Mouse (Mus musculus) heart, adult 11 months (tissue): ENCODE data around the gene Pfkp.

Experiments used
- DNase-seq: peaks from one replicate; pipeline ENCODE4 v3.0.0; 2022

The Pfkp gene

GRCm38 (mm10) chr13:6648669-6649233 is at the start of gene Pfkp:
Pfkp (minus strand) TSS chr13:6648777.
- peak; percentile 99 for DNase-seq

- peak; percentile 72 for DNase-seq
Measured at GRCm38 (mm10) chr13:6690607-6691006, 42.0 kb upstream of the Pfkp start.

DNA sequence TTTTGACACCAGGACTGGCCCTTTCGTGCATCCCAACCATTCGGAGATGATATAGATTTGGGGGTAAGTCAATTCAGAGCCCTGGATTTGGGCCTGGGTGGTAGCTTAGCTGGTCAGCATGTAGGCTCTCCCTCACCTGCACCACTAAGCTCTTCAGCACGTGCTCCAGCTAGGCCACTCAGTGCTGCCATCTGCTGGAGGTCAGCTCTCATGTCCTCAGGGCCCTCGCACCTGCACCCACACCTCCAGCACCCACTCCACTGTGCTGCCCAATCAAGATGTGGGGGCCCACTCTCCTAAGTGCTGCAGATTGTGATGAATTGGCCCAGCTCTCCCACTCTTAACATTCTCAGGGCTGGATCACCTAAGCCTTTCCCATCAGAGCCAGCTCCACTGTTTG is 41.4 kb upstream of the Pfkp start:
- peak; percentile 90 for DNase-seq

- DNase-seq = peak; percentile 82
Measured at GRCm38 (mm10) chr13:6688790-6689433, 40.3 kb upstream of the Pfkp start.

DNA sequence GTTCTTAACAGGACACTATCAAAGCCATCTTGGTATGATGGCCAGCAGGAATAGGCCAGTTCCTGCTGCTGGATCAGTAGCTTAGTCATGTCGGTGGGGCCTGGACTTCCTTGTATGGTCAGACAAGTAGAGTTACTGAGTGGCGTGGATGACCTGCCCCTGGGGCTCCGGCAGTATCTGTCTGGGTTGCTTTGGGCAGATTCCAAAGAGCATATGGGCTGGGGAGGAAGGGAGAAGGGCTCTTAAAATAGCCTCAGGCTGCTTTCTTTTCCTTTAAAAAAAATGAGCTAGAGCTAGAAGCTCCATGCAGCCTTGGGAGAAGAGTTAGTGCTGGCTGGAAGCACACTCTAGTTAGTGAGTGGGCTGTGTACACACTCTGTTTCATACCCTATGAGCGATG is 18.3 kb upstream of the Pfkp start:
- peak; percentile 92 for DNase-seq

DNA sequence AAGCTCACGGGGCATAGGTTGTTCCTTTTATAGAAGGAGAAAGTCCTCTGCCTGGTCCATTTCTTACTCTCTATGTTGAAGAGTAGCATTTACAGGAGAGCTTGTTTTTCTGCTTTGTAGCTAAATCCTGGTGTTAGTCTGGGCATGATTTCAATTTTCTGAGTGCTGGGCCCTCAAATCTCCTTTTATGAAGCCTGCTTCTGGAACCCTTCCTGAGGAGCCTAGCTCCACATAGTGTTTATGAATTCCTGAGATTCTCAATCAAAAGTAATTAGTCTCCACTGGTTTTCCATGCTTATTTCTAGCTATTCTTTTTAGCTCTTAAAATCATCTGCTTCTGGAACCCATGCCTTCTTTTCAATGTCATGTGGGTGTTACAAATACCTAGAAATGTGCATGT is 16.9 kb upstream of the Pfkp start:
- DNase-seq = no peak

- peak; percentile 70 for DNase-seq
Measured at GRCm38 (mm10) chr13:6664216-6664615, 15.6 kb upstream of the Pfkp start.

DNA sequence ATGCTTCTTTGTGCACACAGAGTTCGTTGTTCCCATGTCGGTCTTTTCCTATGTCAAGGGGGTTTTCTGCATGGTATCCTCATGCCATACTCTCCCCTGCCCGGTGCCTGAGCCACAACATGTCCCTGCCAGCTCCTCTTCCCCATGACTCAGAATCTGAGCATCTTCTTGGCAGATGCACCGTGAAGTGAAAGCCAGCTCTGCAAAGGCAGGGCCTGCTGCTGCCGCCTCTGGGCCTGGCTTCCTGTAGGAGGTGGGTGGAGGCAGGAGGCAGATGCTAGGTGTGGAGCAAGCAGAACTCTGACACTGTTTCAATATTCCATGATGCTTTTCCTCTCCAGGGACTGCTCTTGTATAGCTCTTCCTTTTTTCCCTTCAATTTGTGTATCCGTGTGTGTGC is 10.7 kb upstream of the Pfkp start:
- peak; percentile 96 for DNase-seq

DNA sequence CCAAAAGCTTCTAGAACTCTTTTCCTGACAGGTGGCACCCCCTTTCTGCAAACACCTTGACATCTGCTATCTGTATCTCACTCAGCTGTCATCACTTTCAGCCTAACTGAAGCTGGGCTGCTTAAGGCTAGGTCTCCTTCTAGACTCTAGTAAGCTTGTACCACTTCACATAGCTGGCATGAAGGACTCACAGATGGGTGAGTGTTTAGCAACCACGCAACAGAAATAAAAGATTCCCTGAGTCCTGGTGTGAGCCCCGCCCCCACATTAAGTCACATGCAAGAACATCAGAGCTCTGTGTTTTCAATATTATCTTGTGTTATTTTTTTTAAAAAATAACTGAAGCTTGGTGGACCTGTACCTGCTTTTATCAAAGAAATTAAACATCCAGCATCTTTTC is 8.7 kb upstream of the Pfkp start:
- peak; percentile 66 for DNase-seq

GRCm38 (mm10) chr13:6649542-6649941 is 965 bp upstream of the Pfkp start:
- peak; percentile 75 for DNase-seq

- DNase-seq = no peak
Measured at GRCm38 (mm10) chr13:6647992-6648668, 447 bp downstream of the Pfkp start.

DNA sequence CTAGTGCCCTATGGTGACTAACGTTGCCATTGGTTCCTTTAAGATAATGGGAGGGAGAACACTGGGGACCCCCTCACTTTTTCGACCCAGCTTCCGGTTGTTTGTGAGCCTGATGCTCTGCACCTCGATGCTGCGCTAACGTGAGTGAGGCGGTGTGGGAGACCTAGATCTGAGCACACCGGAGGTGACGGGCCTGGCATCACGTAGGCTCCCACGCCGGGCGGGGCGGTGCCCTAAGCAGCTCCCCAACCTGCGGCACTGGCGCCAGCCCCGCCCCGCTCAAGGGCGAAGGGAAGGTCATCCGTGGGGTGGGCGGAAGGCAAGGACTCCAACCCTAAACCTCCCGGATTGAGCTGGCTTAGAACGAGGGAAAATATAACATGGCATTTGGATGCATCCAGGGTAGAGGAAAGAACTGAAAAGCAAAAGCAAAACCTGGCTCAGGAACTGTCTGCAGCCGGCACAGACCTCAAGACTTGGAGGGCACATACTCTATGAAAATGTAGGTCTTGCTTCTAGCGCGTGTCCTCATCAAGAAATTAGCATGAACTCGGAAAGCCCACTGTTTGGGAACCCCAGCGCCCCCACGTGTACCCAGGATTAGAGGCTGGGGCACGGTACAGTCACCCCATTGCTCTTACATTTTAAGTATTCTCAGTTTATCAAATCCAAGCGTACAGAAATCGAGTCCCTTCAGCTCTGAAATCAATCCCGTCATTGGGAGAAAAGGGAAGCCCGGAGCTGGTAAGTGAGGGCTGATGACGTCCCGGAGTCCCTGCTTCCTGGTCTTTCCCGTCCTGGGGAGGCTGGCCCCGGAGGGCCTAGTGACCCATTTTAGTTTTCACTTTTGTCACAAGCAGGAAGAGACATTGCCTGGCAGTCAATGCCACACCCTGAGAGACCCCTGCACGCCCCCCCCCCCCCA is 1.2 kb downstream of the Pfkp start:
- DNase-seq = peak; percentile 96

- DNase-seq = peak; percentile 28
Measured at GRCm38 (mm10) chr13:6646674-6647066, 1.9 kb downstream of the Pfkp start.

GRCm38 (mm10) chr13:6646266-6646665 is 2.3 kb downstream of the Pfkp start:
- peak; percentile 64 for DNase-seq

DNA sequence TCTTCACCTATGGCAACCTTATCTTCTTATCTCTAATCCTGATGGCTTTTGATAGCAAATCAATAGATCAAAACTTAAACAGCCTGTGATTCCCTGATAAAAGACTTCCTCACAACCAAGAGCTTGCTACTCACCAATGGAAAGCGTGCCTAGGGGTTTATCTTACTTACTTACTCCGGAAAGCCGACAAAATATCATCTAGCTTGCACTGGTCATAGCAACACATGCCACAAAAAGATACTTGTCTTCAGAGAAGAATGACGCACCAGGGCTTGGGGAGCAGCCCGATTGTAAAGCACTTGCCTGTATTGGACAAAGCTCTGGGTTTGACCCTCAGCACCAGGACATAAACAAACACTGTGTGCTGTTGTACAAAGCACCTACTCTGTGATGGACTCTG is 4.6 kb downstream of the Pfkp start:
- no peak for DNase-seq

GRCm38 (mm10) chr13:6643026-6643425 is 5.6 kb downstream of the Pfkp start:
- no peak for DNase-seq

- DNase-seq = peak; percentile 97
Measured at GRCm38 (mm10) chr13:6642453-6642852, 6.1 kb downstream of the Pfkp start.

GRCm38 (mm10) chr13:6641497-6641896 is 7.1 kb downstream of the Pfkp start:
- no peak for DNase-seq

- DNase-seq = no peak
Measured at GRCm38 (mm10) chr13:6639507-6640030, 9.0 kb downstream of the Pfkp start.

GRCm38 (mm10) chr13:6638976-6639375 is 9.6 kb downstream of the Pfkp start:
- DNase-seq = no peak

- DNase-seq = peak; percentile 72
Measured at GRCm38 (mm10) chr13:6638425-6638824, 10.2 kb downstream of the Pfkp start.

- DNase-seq = peak; percentile 79
Measured at GRCm38 (mm10) chr13:6637534-6638124, 10.9 kb downstream of the Pfkp start.

DNA sequence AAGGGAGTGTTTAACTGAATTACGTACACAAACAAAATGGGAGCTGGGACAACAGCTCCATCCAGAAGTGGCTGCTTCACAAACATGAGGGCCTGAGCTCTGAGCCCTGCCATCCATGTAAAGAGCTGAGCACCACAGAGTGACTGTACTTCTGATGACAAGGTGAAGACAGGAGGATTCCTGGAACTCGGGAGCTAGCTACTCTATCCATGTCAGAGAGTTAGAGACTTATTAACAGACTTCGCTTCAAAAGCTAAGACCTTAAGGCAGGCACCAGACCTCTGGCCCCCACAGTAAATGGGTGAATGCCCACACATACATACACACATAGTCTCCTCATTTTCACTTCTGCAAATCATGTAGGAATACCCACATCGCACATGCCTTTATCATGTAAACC is 11.6 kb downstream of the Pfkp start:
- DNase-seq = no peak
